Mouse (Mus musculus): ENCODE measurements at regions not wholly inside any gene's neighbourhood (a gene's known extent, or its start where the extent isn't known, plus 50 kb on each side); places are given as distances from the start of the nearest gene placed in this dataset.
A peak's percentile ranks its signal among the peaks of the same experiment; 100 is the strongest.

GRCm38 (mm10) chr13:97650191-97650590 lies 110.2 kb downstream of the Gm10260 start:
- no peaks in the 10 kb centered on the region for H3K9me3 ChIP-seq
- H3K9ac ChIP-seq: no peak overlapping the region
- H3K4me1 ChIP-seq: peaks cover 4% of the 10 kb centered on the region; the same call in 1 of the 2 replicates
- no peaks in the 10 kb centered on the region for H3K36me3 ChIP-seq (replicated peaks)
- H3K4me2 ChIP-seq: no peak overlapping the region
- H3K27me3 ChIP-seq (replicated peaks): no peaks in the 10 kb centered on the region
- WGBS: 88% methylated on average over 2 of the region's 2 CpGs
- ATAC-seq (replicated peaks): no peak
- no peak overlapping the region for H3K4me3 ChIP-seq
- H3K27ac ChIP-seq: no peak overlapping the region

DNA sequence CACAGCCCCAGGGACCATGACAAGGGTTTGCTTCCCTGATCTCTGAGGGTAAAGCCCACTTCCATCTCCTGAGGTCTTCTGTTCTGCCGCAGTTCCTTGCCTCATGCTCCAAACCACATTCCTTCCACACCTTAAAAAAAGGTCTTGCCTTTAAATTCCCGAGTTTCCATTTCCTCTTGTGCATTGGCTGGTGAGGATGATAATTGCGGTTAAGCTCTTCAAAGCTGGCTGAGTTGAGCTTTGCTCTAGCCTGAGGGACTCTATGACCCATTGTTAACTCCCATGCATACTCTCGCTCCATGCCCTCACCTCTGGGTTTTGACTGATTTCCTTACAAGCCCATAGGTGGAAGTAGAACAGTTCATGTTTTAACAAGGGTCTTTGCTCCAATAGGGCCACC lies 112.9 kb downstream of the Gm10260 start:
- Histone ChIP-seq H3K4me2 (no peak overlapping the region), H3K4me1 (peaks cover 4% of the 10 kb centered on the region; the same call in 1 of the 2 replicates), H3K27me3 (replicated peaks) (no peaks in the 10 kb centered on the region), H3K9ac (no peak overlapping the region), H3K36me3 (replicated peaks) (no peaks in the 10 kb centered on the region), H3K4me3 (no peak overlapping the region), H3K27ac (no peak overlapping the region), H3K9me3 (no peaks in the 10 kb centered on the region)
- no peak for ATAC-seq (replicated peaks)
- 70% methylated on average over 4 of the region's 4 CpGs for WGBS

DNA sequence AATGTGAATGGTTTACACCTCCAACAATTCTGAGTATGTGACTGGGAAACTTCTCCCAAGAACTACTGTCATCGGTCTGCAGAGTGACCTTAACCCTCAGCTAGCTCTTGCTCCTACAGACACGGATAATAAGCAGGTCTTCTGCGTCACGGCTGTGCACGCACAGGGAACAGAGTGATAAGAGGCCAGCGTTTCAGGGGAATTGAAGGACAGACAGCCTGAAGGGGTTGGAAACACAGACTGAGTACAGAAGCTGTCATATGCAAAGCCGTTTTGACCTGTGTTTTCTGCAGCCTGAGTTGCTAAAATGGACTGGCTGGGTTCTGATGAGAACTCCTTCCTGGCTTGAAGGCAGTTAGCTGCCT lies 114.4 kb downstream of the Gm10260 start:
- 85% methylated on average over 7 of the region's 7 CpGs for WGBS
- Histone ChIP-seq H3K27me3 (replicated peaks) (no peaks in the 10 kb centered on the region), H3K4me1 (peaks cover 4% of the 10 kb centered on the region; the same call in 1 of the 2 replicates), H3K4me3 (no peak overlapping the region), H3K9ac (no peak overlapping the region), H3K27ac (no peak overlapping the region), H3K4me2 (no peak overlapping the region), H3K9me3 (no peaks in the 10 kb centered on the region), H3K36me3 (replicated peaks) (no peaks in the 10 kb centered on the region)
- no peak for ATAC-seq (replicated peaks)

- Histone ChIP-seq H3K27ac (no peak overlapping the region), H3K9me3 (no peaks in the 10 kb centered on the region), H3K4me3 (no peak overlapping the region), H3K4me2 (no peak overlapping the region), H3K9ac (no peak overlapping the region), H3K27me3 (replicated peaks) (no peaks in the 10 kb centered on the region), H3K4me1 (peaks cover 4% of the 10 kb centered on the region; the same call in 1 of the 2 replicates), H3K36me3 (replicated peaks) (no peaks in the 10 kb centered on the region)
- ATAC-seq (replicated peaks): no peak
- 76% methylated on average over 15 of the region's 15 CpGs for WGBS
Observed at GRCm38 (mm10) chr13:97645107-97646020, 115.1 kb downstream of the Gm10260 start.

- WGBS: 86% methylated on average over 3 of the region's 3 CpGs
- no peaks in the 10 kb centered on the region for H3K27me3 ChIP-seq (replicated peaks)
Observed at GRCm38 (mm10) chr13:97640236-97640635, 120.2 kb downstream of the Gm10260 start.

GRCm38 (mm10) chr13:97639656-97640055 lies 120.8 kb downstream of the Gm10260 start:
- 82% methylated on average over 3 of the region's 3 CpGs for WGBS
- Histone ChIP-seq H3K4me1 (peaks cover 14% of the 10 kb centered on the region), H3K27me3 (replicated peaks) (no peaks in the 10 kb centered on the region), H3K9ac (no peak overlapping the region), H3K27ac (peak overlapping the region; percentile 75; the same call in 1 of the 2 replicates), H3K9me3 (no peaks in the 10 kb centered on the region), H3K4me2 (no peak overlapping the region), H3K36me3 (replicated peaks) (no peaks in the 10 kb centered on the region), H3K4me3 (no peak overlapping the region)
- ATAC-seq (replicated peaks): no peak

More at GRCm38 (mm10) chr13:97640236-97640635, 120.2 kb downstream of the Gm10260 start:
- H3K4me3 ChIP-seq: no peak overlapping the region
- no peak overlapping the region for H3K27ac ChIP-seq
- H3K4me1 ChIP-seq: peaks cover 14% of the 10 kb centered on the region
- ATAC-seq (replicated peaks): no peak
- no peak overlapping the region for H3K4me2 ChIP-seq
- H3K9me3 ChIP-seq: no peaks in the 10 kb centered on the region
- no peak overlapping the region for H3K9ac ChIP-seq
- no peaks in the 10 kb centered on the region for H3K36me3 ChIP-seq (replicated peaks)

- 37% methylated on average over 5 of the region's 5 CpGs for WGBS
- Histone ChIP-seq H3K9ac (no peak overlapping the region), H3K27me3 (replicated peaks) (no peaks in the 10 kb centered on the region), H3K27ac (peak overlapping the region; percentile 75), H3K4me2 (no peak overlapping the region), H3K9me3 (no peaks in the 10 kb centered on the region), H3K36me3 (replicated peaks) (no peaks in the 10 kb centered on the region), H3K4me3 (no peak overlapping the region), H3K4me1 (peaks cover 14% of the 10 kb centered on the region)
- peak; percentile 93 for ATAC-seq (replicated peaks)
Observed at GRCm38 (mm10) chr13:97638457-97639088, 121.9 kb downstream of the Gm10260 start.

GRCm38 (mm10) chr13:97637506-97637905 lies 122.9 kb downstream of the Gm10260 start:
- Histone ChIP-seq H3K36me3 (replicated peaks) (no peaks in the 10 kb centered on the region), H3K27me3 (replicated peaks) (no peaks in the 10 kb centered on the region), H3K27ac (no peak overlapping the region), H3K4me1 (peaks cover 14% of the 10 kb centered on the region), H3K9me3 (no peaks in the 10 kb centered on the region), H3K9ac (no peak overlapping the region), H3K4me2 (no peak overlapping the region), H3K4me3 (no peak overlapping the region)
- ATAC-seq (replicated peaks): no peak
- WGBS: 92% methylated on average over 6 of the region's 6 CpGs

DNA sequence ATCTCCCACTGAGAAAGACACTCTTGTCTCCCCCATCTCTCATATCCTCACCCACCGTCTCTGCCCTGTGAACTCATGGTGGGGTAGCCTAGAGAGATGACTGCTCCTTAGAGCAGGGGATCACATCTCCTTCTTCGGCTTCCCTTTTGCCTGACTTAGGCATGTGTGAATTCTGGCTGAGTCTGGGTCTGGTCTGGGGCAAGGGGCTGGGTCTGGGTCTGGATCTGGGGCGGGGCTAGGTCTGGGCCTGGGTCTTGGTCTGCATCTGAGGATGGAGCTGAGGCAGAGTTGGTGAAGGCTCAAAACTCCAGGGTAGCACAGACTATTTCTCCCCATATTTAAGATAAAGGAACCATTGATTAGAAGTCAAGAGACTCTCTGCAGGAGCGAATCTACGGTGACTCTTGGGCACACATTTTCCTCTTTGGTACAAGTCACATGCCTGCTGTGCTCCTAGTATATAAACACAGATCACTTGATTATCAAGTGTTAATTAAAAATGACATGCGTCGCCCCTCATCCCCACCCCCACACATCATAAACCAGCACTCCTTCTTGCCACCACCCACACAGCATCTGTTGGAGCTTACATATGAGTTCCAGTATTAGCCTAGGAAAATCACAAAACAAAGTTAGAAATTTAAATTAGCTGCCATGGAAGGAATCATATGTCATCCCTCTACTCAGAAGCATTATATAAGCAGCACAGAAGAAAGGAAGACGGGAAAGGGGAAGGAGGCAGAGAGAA lies 126.2 kb downstream of the Gm10260 start:
- no peak for ATAC-seq (replicated peaks)
- Histone ChIP-seq H3K36me3 (replicated peaks) (no peaks in the 10 kb centered on the region), H3K9ac (no peak overlapping the region), H3K4me1 (peaks cover 11% of the 10 kb centered on the region), H3K27me3 (replicated peaks) (no peaks in the 10 kb centered on the region), H3K4me3 (no peak overlapping the region), H3K9me3 (no peaks in the 10 kb centered on the region), H3K27ac (no peak overlapping the region), H3K4me2 (no peak overlapping the region)
- 79% methylated on average over 8 of the region's 8 CpGs for WGBS

DNA sequence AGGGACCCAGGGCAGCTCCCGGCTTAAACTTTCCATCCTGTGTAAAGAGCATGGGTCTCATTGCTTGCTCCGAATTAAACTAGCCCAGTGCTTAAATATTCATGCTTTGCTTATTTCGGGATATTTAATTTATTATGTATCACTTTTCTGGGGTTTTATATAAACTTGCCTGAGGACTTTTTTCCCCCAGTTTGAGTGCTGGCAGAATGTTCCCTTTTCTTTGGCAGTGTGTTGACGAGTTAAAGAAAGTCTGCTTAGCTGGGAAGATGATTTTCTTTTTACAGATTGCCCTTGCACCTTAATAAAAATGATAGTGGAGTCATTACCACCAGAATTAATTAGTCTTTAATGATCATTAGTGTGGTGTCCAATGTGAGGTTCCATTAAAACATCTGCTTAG lies 126.9 kb downstream of the Gm10260 start:
- no peaks in the 10 kb centered on the region for H3K27me3 ChIP-seq (replicated peaks)
- no peak overlapping the region for H3K9ac ChIP-seq
- peaks cover 5% of the 10 kb centered on the region for H3K4me1 ChIP-seq
- H3K36me3 ChIP-seq (replicated peaks): no peaks in the 10 kb centered on the region
- no peaks in the 10 kb centered on the region for H3K9me3 ChIP-seq
- no peak overlapping the region for H3K4me3 ChIP-seq
- ATAC-seq (replicated peaks): no peak
- no peak overlapping the region for H3K27ac ChIP-seq
- 80% methylated on average over 4 of the region's 4 CpGs for WGBS
- H3K4me2 ChIP-seq: no peak overlapping the region

- Histone ChIP-seq H3K4me1 (no peaks in the 10 kb centered on the region), H3K27ac (no peak overlapping the region), H3K4me2 (no peak overlapping the region), H3K27me3 (replicated peaks) (no peaks in the 10 kb centered on the region), H3K9ac (no peak overlapping the region), H3K36me3 (replicated peaks) (no peaks in the 10 kb centered on the region), H3K9me3 (no peaks in the 10 kb centered on the region), H3K4me3 (no peak overlapping the region)
- WGBS: 87% methylated on average over 13 of the region's 13 CpGs
- no peak for ATAC-seq (replicated peaks)
Observed at GRCm38 (mm10) chr13:97631872-97632402, 128.5 kb downstream of the Gm10260 start.

- Histone ChIP-seq H3K27me3 (replicated peaks) (no peaks in the 10 kb centered on the region), H3K4me3 (no peak overlapping the region), H3K4me1 (no peaks in the 10 kb centered on the region), H3K9me3 (no peaks in the 10 kb centered on the region), H3K4me2 (no peak overlapping the region), H3K27ac (no peak overlapping the region), H3K9ac (no peak overlapping the region), H3K36me3 (replicated peaks) (no peaks in the 10 kb centered on the region)
- ATAC-seq (replicated peaks): no peak
- 91% methylated on average over 5 of the region's 5 CpGs for WGBS
Observed at GRCm38 (mm10) chr13:97630921-97631320, 129.5 kb downstream of the Gm10260 start.
